Mouse (Mus musculus) heart, embryonic 15.5 days (tissue): ENCODE results near the gene Kras. TPM values are rescaled to one million over a fixed set of nuclear protein-coding genes. Genes with fewer than 3 reads are reported as not detected.

Experiments
- ATAC-seq: fragments of 200-750 bp; cut with Nextera tagmentation; replicated peaks from 2 replicates; pipeline ENCODE4 v1.8.0; 2017; ENCODE audit warnings: low read depth, moderate TSS enrichment; ENCODE audit not compliant: insufficient number of reproducible peaks, insufficient read depth, low FRiP score
- H3K27ac ChIP-seq: fragments of 300-500 bp; sonication (generic); 2 replicates; pipeline ENCODE4 v1.5.1; 2015; ENCODE audit warnings: mild to moderate bottlenecking, inconsistent platforms
- H3K27me3 ChIP-seq: fragments of 300-500 bp; sonication (generic); 2 replicates; pipeline ENCODE4 v1.6.1; 2015; ENCODE audit warnings: inconsistent platforms
- H3K36me3 ChIP-seq: fragments of 300-500 bp; sonication (generic); 2 replicates; pipeline ENCODE4 v1.6.1; 2015; ENCODE audit warnings: mild to moderate bottlenecking, inconsistent platforms
- H3K4me1 ChIP-seq: fragments of 300-500 bp; sonication (generic); replicated peaks from 2 replicates; pipeline ENCODE4 v1.6.1; 2015; ENCODE audit warnings: inconsistent platforms
- H3K4me2 ChIP-seq: fragments of 300-500 bp; sonication (generic); 2 replicates; pipeline ENCODE4 v1.6.1; 2015; ENCODE audit warnings: inconsistent platforms, mild to moderate bottlenecking, moderate library complexity
- H3K4me3 ChIP-seq: fragments of 300-500 bp; sonication (generic); 2 replicates; pipeline ENCODE4 v1.5.1; 2015; ENCODE audit warnings: mild to moderate bottlenecking, inconsistent platforms
- H3K9ac ChIP-seq: fragments of 300-500 bp; sonication (generic); 2 replicates; pipeline ENCODE4 v1.6.1; 2015; ENCODE audit warnings: mild to moderate bottlenecking, inconsistent platforms
- H3K9me3 ChIP-seq: fragments of 300-500 bp; sonication (generic); replicated peaks from 2 replicates; pipeline ENCODE4 v1.6.1; 2016; ENCODE audit warnings: inconsistent platforms
- WGBS: fragments of 180-500 bp; shearing (Covaris S2); methylation state at CpG from one replicate; pipeline ENCODE4 v1.1.7; 2015; ENCODE audit warnings: mixed read lengths; 5-methylcytosine and 5-hydroxymethylcytosine counted together
- polyA plus RNA-seq: library from polyadenylated mRNA; unstranded; fragments of >200 nt; fragmentation: Nextera tagmentation; extraction: Ambion mirVana; gene quantifications from 2 replicates; pipeline ENCODE4 v1.2.1, GENCODE M21; 2015

Kras gene
- polyA plus RNA-seq, 1 experiment from 2014 or later, result 34.8 TPM

DNA sequence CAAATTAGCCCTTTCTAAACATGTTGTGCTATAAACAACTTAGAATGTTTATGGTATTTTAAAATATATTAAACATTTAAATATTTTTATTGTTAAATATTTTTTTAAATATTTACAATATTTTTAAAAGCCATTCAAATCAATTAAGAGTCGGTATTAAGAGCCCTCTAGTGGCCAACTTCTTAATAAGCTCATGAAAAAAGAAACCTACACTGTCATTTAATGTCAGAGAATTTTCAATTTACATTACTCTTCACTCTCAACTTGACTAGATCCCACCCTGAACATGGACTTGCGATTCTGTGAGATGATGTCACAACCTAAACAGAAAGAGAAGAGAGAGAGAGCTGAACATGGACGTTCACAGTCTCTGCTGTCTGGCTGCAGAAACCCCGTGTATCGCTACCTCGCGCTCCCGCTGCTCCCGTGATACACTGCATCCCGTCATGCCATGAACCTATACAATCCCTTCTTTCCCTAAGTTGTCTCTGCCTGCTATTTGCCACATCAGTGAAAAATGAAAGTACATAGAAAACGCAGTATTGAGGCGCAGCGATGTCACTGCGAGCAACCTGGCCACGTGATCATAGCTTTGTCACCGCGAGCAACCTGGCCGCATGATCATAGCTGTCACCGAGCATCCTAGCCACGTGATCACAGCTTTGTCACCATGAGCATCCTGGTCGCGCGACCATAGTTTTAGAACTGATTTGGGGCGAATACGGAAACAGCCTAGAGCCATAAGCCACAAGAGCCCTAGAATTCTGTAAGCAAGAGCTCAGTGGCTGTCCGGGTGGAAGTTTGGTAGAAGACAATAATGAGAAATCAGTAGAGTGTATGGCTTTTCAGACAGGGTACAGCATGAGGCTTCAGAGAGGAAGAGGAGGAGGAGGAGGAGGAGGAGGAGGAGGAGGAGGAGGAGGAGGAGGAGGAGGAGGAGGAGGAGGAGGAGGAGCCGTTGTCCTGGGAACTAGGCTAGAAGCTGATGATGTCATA, 62.6 kb downstream of the Kras start:
- 56% methylated on average over 27 of the region's 27 CpGs for WGBS
- peaks cover under 1% of the 10 kb centered on the region for H3K4me1 ChIP-seq
- no peaks in the 10 kb centered on the region for H3K9me3 ChIP-seq
- H3K36me3 ChIP-seq, result no peaks in the 10 kb centered on the region
- peak overlapping the region; percentile 35 for H3K4me3 ChIP-seq
- no peak overlapping the region for H3K9ac ChIP-seq
- H3K27me3 ChIP-seq, result no peaks in the 10 kb centered on the region
- peak overlapping the region; percentile 56 for H3K4me2 ChIP-seq
- H3K27ac ChIP-seq, result no peak overlapping the region
- ATAC-seq, result no peak

DNA sequence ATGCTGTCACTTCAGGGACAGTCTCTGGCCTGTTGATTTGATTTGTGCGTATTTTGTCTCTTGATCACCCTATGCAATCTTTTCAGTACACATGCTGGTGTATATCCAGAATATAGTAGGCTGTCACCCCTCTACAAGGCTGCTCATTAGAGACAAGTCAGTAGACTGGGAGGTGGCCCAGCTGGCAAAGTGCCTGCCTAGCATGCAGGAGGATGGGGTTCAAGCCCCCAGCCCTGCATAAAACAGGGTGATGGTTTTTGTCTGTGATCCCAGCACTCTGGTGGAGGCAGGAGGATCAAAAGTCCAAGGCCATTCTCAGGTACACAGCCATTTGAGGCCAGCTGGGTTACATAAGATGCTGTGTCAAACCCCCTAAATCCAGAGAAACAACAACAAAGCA, 63.9 kb downstream of the Kras start:
- WGBS, result 90% methylated on average over 1 of the region's 1 CpGs

DNA sequence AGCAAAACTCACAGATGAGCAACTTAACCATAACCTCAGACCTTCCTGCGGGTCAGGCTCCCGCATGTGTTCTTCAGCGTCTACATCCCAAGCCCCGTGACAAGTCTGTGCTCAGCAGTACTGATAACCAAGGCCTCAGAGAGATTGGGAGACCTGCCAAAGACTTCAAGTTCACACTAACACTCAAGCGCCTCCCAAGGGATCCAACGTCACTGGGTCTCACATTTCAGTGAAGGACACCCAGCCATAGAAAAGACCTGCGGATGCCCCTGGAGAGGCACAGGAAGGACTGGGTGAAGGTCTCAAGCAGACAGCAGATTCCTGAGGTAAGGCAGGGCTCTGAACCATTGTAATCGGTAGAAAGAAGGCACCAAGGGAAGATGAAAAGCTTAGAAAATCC, 68.0 kb downstream of the Kras start:
- WGBS, result 16% methylated on average over 8 of the region's 8 CpGs
- peak overlapping the region; percentile 62 for H3K27ac ChIP-seq
- peaks cover 9% of the 10 kb centered on the region for H3K4me1 ChIP-seq
- no peak overlapping the region for H3K9ac ChIP-seq
- H3K4me3 ChIP-seq, result peak overlapping the region; percentile 22
- no peaks in the 10 kb centered on the region for H3K9me3 ChIP-seq
- peak; percentile 67 for ATAC-seq
- no peaks in the 10 kb centered on the region for H3K36me3 ChIP-seq
- H3K27me3 ChIP-seq, result no peaks in the 10 kb centered on the region
- peak overlapping the region; percentile 30 for H3K4me2 ChIP-seq

More for the DNA sequence above, 63.9 kb downstream of the Kras start:
- H3K9ac ChIP-seq, result no peak overlapping the region
- peaks cover 9% of the 10 kb centered on the region for H3K4me1 ChIP-seq
- H3K4me2 ChIP-seq, result no peak overlapping the region
- H3K27me3 ChIP-seq, result no peaks in the 10 kb centered on the region
- no peak overlapping the region for H3K27ac ChIP-seq
- H3K36me3 ChIP-seq, result no peaks in the 10 kb centered on the region
- no peaks in the 10 kb centered on the region for H3K9me3 ChIP-seq
- ATAC-seq, result no peak
- H3K4me3 ChIP-seq, result no peak overlapping the region

GRCm38 (mm10) chr6:145179665-145180064, 70.4 kb downstream of the Kras start:
- H3K27me3 ChIP-seq, result peaks cover 9% of the 10 kb centered on the region; the same call in 1 of the 2 replicates
- ATAC-seq, result no peak
- no peak overlapping the region for H3K9ac ChIP-seq
- no peaks in the 10 kb centered on the region for H3K36me3 ChIP-seq
- H3K4me1 ChIP-seq, result peaks cover 21% of the 10 kb centered on the region
- no peak overlapping the region for H3K4me3 ChIP-seq
- no peaks in the 10 kb centered on the region for H3K9me3 ChIP-seq
- no peak overlapping the region for H3K4me2 ChIP-seq
- 47% methylated on average over 6 of the region's 6 CpGs for WGBS
- no peak overlapping the region for H3K27ac ChIP-seq

DNA sequence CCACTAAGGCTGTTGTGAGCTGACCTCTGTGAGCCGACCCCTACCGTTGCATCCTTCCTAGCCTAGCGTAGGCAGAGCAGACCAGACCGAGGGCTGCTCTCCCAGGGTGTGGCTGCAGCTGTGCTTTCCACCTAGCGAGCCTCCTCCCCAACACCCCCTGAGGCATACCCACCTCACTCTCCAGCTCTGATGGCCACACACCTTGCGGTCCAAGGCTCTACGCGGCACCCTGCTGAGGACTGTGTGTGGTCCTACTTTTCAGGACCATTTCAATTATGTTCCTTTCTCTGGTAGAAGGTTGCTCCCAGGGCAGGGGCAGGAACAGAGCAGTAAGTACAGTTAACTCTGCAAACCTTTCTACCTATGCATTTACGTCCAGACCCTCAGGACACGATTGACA, 73.6 kb downstream of the Kras start:
- Histone ChIP-seq H3K9me3 (no peaks in the 10 kb centered on the region), H3K9ac (no peak overlapping the region), H3K36me3 (no peaks in the 10 kb centered on the region), H3K4me3 (no peak overlapping the region), H3K27me3 (peaks cover 9% of the 10 kb centered on the region; the same call in 1 of the 2 replicates), H3K27ac (no peak overlapping the region), H3K4me1 (peaks cover 42% of the 10 kb centered on the region), H3K4me2 (no peak overlapping the region)
- 70% methylated on average over 10 of the region's 10 CpGs for WGBS
- no peak for ATAC-seq

DNA sequence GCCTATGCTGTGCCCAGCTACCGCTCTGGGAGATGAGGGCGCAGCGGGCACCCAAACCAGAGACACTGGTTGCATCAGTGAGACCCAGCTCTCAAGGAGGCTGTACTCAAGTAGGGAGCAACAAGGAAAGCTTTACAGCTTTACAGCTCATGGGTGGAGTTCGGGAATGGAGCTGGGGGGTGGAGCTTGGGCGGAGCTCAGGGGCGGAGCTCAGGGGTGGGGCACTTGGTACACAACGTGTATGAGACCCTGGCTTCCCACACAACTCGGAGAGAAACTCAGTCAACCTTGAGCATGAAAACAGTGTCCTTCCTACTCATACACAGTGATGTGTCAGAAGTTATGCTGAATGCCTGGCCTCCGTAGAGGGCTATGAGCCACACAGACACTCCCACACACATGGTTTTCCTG, 74.5 kb downstream of the Kras start:
- Histone ChIP-seq H3K27me3 (peaks cover 9% of the 10 kb centered on the region; the same call in 1 of the 2 replicates), H3K4me3 (no peak overlapping the region), H3K36me3 (no peaks in the 10 kb centered on the region), H3K4me1 (peaks cover 45% of the 10 kb centered on the region), H3K9ac (no peak overlapping the region), H3K4me2 (no peak overlapping the region; the same call in 1 of the 2 replicates), H3K9me3 (no peaks in the 10 kb centered on the region), H3K27ac (no peak overlapping the region)
- WGBS, result 41% methylated on average over 9 of the region's 9 CpGs
- no peak for ATAC-seq

DNA sequence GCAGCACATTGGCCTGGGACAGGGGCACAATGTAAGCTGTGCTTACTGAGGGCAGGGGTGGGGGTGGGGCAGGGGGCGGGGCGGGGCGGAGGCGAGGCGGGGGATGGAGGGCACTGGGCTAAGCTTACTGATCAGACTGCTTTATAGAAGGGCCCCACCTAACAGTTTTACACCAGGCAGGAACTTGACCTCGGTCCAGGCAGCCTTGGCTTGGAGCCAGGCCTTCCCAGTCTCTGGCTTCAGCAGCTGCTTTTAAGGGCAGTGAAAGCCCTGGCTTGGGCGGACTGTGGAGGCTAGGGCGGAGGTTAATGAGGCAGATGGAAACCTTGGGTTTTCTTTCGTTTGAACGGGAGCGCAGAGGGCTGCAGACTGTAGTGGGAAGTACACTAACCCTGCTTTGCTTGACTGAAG, 76.3 kb downstream of the Kras start:
- Histone ChIP-seq H3K4me2 (peak overlapping the region; percentile 0; the same call in 1 of the 2 replicates), H3K36me3 (no peaks in the 10 kb centered on the region), H3K4me3 (no peak overlapping the region), H3K27me3 (peaks cover 9% of the 10 kb centered on the region; the same call in 1 of the 2 replicates), H3K27ac (no peak overlapping the region; the same call in 1 of the 2 replicates), H3K4me1 (peaks cover 45% of the 10 kb centered on the region), H3K9me3 (no peaks in the 10 kb centered on the region), H3K9ac (no peak overlapping the region)
- peak; percentile 88 for ATAC-seq
- 2% methylated on average over 11 of the region's 11 CpGs for WGBS

GRCm38 (mm10) chr6:145171892-145172606, 78.0 kb downstream of the Kras start:
- 39% methylated on average over 14 of the region's 14 CpGs for WGBS
- ATAC-seq, result peak; percentile 49
- peaks cover 9% of the 10 kb centered on the region; the same call in 1 of the 2 replicates for H3K27me3 ChIP-seq
- peak overlapping the region; percentile 16 for H3K4me3 ChIP-seq
- H3K4me1 ChIP-seq, result peaks cover 45% of the 10 kb centered on the region
- no peaks in the 10 kb centered on the region for H3K9me3 ChIP-seq
- peak overlapping the region; percentile 50 for H3K4me2 ChIP-seq
- H3K27ac ChIP-seq, result no peak overlapping the region
- no peak overlapping the region for H3K9ac ChIP-seq
- no peaks in the 10 kb centered on the region for H3K36me3 ChIP-seq

Other genes starting within 250 kb of the Kras start
- gene Bcat1, start 174.1 kb downstream of the Kras start, polyA plus RNA-seq, result 3.3 and 6.7 TPM in 2 replicates
- gene Lrmp, start 134.6 kb downstream of the Kras start, polyA plus RNA-seq, result 3.1 and 10.7 TPM in 2 replicates
- gene Casc1, start 39.2 kb downstream of the Kras start, polyA plus RNA-seq, result 0.29 and 0.32 TPM in 2 replicates
- 47.2 and 54.4 TPM in 2 replicates for gene Etfrf1, start 39.1 kb downstream of the Kras start, polyA plus RNA-seq